Mouse (Mus musculus) mesoderm, embryonic 11.5 days (tissue): ENCODE results near the gene Il4i1.

Source experiments
- DNase-seq: peaks from one replicate; pipeline ENCODE4 v3.0.0-alpha.2; 2012; ENCODE audit warnings: low read depth, low spot score

Gene Il4i1

DNA sequence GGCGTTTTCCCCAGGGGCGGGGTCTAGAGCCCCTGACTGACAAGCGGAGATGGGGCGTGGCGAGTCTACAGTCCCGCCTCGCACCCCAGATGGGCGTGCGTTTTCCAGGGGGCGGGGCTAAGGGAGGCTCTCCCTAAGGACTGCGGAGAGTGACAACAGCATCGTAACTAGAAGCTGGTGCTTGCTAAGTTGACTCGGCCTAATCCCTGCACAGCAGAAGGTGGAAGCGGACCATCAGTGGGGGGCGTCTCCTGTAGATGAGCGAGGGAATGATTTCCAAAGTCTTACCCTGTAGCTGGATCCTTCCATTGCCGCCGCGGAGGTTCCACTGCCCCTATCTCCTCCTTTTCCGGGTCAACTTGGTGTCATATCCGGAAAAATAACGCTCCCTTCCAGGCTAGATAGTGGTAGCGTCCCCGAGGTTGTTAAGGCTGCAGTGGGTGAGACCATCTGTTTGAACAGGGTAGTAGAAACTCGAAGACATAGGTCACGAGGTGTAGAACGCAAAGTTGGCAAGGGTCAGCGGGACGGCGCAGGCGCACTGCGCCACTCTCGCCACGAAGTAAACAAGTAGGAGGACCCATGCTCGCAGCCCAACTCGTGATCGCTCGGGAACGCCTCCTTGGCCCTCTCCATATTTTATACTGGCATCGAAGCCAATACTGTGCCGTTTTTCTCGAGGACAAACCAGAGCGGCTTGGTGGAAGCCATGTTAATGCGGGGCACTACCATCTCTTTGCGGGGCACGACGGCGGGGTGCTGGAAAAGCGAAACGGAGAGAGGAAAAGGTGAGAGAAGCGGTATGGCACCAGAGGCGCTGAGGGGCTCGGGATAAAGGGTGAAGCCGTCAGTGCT lies 32.6 kb downstream of the Il4i1 start, which contains the start of the genes Akt1s1 and Tbc1d17:
TSS of gene Akt1s1 (plus strand) at position 431 of the 855 bp plus-strand sequence.
TSS of gene Tbc1d17 (minus strand) at position 519 of the 855 bp plus-strand sequence.
- DNase-seq = peak; percentile 99

DNA sequence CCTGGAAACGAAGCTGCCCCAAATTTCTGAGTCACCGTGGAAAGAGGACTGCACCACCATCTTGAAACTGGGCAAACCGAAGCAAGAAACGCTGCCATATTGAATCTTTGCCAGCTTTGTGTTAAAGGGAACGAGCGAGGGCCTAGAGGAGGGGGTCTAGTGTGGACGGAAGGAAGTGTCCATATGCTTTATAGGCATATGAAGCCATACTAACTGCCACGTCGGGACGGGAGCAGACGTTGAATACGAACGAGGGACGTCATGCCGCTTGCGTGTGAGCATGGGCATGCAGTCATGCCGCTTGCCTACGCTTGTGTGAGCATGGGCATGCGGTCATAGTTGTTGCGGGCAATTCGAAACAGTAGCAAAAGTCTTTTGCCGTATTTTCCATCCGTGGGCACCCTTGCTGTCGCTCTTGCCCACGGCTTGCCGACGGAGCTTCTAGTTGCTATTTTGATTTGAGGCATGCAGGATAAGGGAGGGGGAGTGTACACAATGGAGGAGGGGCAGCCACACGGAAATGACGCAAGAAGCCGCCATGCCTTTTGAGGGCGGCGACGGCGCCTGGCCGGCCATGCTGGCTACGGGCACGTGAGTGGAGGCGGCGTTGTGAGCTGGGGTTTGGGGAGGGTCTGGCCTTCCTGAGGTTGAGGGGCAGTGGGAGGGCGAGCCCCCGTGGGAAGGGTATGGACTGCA lies 33.4 kb downstream of the Il4i1 start:
- peak; percentile 91 for DNase-seq

DNA sequence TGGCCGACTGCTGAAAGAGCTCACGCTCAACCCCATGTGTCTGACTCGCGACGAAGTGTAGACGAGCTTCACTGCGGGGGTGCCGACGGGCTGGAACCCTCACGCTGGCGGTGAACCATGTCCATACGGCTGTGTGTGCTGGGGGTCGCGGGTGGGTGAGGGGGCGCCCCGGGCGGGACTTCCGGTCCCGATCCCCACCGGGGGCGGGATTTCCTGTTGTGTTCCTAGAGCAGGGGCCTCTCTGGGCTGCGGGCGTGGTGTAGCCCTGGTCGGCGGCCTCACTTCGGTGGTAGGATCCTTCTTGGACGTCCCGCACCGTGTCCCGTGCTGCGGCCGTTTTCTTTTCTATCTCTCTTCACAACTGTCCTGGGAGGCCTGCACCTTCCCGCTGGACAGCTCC lies 34.0 kb downstream of the Il4i1 start:
- DNase-seq = peak; percentile 84

DNA sequence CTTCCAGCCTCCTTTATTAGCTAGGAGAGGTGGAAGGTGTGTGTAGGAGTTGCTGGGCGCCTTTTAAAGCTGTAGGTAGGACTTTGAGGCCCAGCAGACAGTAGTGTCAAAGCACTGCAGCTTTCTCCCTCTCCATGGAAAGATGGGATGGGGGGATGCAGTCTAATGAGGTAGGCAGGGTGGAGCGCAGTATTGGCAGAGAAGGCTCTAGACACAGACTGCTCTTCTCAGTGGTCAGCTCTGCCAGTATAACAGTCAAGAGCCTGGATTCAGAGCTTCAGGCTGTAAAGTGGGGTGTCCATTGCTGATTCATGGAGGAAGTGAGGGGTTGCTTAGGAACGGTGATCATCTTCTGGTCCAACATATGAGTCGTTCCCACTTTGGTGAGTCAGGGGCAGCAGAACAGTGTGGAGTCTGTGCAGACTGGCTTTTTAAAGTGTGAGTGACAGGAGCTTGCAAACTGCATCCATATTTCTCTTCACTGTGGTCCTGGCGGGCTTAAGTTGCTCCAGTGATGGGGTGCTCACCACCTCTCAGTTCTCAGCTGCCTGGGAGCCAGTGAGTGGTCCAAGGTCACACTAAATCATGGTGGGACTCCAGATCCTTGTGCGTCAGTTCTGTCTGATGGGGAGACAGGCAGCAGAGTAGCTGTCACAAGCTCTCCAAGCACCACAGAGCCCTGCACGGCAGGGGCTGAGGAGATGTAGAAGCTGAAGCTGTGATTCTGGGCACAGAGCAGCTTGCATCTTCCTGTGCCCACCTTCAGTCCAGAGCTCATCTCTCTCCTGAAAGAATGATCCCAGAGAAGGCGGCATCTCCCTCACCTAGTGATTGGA lies 34.8 kb downstream of the Il4i1 start:
- DNase-seq = no peak

DNA sequence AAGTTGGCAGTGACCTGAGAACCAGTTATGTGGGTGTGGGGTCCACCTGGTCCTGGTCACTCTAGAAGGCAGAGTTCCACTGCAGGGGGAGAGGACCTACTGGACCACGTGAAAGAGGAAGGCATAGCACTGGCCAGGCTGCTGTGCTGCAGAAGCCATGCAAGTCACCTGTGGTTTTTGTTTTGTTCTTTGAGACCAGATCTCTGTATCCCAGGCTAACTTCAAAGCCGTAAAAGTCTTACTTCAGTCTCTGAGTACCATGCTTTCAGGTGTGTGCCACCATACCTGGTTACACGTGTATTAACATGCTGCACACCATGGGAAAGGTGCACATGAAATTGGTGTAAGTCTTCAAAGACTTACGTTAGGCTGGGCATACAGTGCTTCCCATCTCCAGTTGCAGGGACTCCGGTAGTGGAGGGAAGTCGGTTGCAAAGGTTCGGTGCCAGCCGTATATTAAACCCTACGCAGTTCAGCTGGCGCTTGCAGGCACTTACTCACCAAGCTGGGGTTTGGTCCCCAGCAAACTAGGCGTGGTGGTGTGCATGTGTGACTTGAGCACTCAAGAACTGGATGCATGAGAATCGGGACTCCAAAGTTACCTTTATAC lies 35.5 kb downstream of the Il4i1 start:
- DNase-seq = no peak

DNA sequence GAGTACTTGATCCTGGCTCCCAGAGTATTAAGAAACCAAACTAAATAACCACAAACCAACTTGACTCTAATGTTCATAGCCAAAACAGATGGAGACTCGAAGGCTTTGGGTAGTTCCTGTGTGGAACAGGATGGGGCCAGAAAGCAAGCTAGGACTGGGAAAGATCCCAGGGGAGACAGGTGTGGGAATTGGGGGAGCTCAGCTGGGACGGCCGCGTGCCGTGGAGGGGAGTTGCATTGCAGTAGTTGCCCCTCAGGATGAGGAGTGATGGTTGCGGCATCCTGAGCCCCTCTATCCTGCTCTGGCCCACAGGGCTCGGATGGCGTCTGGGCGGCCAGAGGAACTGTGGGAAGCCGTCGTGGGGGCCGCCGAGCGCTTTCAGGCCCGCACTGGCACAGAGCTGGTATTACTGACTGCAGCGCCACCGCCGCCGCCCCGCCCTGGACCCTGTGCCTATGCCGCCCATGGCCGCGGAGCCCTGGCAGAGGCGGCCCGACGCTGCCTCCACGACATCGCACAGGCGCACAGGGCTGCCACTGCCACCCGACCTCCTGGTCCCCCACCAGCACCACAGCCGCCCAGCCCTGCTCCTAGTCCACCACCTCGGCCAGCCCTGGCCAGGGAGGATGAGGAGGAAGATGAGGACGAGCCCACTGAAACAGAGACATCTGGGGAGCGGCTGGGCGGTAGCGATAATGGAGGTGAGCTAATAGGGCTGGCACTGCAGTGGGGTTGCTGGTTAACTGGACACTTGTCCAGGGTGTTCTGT lies 36.3 kb downstream of the Il4i1 start:
- DNase-seq = no peak

DNA sequence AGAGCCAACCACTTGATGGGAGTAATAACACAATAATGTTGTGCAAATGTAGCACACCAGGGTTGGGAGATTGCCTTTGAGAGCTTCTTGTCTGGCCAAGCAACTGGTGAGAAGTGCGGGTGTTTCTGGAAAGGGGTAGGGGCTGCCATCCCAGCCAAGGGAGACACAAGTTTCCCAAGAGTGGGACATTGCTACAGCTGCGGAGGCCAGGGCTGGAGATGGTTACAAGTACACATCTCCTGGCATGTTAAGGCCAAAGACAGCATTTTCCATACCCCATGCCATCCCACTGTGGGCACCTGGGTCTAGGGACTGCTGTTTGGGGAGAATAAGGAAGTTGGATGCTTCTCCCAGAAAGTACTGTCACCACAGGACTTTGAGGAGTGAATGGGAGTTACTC lies 36.9 kb downstream of the Il4i1 start:
- no peak for DNase-seq

DNA sequence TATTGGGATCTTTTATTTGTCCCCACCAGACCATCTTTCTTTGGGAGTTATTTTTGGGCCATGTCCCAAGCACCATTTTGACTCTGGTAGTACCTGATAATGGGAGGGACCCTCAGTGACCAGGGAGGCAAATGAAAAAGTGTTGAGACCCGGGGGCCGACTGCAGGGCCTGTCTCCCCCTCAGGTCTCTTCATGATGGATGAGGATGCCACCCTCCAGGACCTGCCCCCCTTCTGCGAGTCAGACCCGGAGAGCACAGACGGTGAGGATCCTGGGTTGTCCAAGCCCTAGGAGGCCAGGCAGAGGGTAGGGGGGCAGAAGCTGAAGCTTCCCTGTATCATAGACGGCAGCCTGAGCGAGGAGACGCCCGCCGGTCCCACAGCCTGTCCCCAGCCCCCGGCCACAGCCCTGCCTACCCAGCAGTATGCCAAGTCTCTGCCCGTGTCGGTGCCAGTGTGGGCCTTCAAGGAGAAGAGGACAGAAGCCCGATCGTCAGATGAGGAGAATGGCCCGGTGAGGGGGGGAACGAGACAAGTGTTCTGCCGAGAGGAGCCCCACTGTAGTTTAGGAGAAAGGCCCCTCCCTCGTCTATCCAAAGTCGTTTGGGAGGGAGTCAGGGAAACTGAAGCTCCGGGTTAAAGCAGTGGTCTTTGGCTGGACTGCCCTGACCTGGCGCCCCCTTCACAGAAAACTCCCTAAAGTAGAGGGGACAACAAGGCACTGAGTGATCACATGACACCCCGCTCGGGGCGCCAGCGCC lies 37.6 kb downstream of the Il4i1 start:
- no peak for DNase-seq

DNA sequence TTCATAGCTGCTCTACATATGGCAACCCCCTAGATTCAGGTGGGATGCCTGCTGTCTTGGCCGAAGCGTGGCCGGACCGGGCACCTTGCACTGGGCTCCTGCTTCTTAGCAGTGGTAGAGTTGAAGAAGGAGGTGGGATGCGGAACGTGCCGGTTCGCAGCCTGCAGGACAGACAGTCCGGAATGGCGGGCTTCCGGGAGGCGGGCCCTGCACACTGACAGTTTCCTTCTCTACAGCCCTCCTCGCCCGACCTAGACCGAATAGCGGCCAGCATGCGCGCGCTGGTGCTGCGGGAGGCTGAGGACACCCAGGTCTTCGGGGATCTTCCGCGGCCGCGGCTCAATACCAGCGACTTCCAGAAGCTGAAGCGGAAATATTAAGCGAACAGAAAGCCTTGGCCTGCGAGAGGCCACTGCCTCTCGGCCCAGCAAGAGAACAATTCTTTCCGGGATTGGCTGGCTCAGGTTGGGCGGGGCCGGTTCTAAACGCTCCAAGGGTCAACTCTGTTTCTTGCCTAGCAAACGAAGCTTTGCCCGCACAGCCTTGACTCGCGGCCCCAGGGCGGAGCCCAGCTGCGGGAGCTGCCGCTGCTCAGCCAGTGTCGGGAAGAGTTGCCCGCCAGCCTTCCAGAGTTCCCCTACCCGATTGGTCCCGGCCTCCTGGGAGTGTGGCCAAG lies 38.3 kb downstream of the Il4i1 start:
- DNase-seq = peak; percentile 72

DNA sequence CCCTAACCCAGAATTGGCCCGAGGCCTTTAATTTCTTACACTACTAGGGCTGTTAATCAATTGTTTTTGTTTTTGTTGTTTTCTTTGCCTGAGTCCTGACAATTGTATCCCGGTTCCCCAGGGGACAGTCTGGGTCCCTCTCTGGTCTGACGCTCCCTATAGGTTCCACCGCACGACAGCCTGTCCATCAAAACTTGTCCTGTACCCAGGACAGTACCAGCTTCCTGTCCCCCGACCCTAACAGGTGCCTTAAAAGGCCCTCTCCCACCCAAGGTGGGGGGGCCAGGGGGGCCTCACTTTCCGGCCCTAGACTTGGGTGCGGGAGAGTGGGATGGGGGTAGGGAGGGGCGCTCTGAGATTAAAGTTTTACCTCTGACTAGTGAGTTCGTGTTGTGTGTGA lies 38.8 kb downstream of the Il4i1 start:
- DNase-seq = no peak

DNA sequence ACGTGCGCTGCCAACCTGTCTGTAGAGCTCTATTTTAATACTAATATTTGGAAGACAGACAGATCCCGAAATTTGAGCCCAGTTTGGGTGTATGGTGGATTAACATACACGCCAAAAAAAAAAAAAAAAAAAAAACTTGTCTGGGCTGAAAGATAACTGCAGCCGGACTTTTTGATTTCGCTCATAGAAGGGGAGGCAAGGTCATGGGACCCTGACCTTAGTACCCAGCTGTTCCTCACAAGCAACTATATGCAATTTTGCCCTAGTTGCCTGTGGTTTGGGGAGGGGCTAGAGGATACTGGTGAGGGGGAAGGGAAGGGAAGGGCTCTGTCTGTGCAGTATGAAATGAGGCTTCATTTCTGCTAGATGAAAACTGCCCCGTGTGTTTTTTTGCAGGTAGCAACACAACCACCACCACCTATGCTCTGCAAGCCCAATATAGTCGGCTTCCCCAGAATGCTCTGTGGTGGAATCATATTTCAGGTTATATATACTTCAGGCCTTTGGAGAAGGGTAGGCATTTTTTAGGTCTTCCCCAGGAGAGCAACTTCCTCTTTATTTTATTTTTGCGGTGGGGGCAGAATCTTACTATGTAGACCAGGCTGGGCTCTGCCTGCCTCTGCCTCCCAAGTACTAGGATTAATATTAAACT lies 40.2 kb downstream of the Il4i1 start:
- DNase-seq = no peak

DNA sequence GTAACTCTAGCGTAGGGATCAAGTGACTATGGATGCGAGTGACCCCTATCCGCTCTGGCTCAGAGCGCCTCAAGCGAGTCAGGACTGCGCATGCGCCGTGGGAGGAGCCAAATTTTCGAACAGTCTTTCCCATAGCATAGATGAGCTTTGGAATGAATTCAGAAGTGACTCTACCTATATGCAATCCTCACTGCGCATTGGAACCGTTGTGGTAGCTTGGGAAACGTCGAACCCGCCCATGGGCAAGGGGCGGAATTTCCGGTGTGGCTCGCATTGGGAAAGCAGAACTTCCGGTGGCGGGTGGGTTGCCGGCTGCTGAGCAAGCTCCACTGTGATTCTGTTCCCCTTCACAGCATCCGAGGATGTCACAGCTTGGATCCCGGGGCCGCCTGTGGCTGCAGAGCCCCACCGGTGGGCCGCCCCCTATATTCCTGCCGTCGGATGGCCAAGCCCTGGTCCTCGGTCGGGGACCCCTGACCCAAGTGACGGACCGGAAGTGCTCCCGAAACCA lies 40.9 kb downstream of the Il4i1 start, which contains the start of gene Pnkp:
TSS of gene Pnkp (plus strand) at position 98 of the 511 bp plus-strand sequence.
- peak; percentile 89 for DNase-seq

DNA sequence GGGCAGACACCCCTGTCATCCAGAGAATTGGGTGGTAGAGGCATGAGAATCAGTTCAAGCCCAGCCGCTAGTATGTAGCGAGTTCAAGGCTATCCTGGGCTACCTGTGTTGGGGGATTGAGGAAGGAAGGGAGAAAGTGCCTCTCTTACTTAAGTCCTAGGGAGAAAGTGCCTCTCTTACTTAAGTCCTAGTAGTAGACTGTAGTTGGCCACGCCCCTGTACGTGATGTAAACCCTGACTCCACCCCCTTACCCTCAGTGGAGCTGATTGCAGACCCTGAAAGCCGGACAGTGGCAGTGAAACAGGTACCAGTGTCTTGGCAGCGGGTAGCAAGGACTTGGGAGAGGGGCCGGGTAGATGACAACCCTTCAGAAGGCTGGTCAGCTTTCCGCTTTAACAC lies 41.7 kb downstream of the Il4i1 start:
- DNase-seq = no peak

DNA sequence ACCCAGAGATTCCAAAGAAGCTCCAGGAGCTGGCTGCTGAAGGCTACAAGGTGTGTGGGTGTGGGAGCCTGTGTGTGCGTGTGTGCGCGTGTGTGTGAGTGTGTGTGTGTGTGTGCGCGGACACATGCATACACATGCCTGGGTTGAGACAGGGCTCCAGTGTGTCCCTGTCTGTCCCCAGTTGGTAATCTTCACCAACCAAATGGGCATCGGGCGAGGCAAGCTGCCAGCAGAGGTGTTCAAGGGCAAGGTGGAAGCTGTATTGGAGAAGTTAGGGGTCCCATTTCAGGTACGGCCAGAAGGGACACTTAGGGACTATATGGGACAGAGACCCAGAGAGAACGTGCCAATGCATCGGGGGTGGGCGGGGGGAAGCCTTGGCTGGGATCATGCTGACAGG lies 43.7 kb downstream of the Il4i1 start:
- no peak for DNase-seq

DNA sequence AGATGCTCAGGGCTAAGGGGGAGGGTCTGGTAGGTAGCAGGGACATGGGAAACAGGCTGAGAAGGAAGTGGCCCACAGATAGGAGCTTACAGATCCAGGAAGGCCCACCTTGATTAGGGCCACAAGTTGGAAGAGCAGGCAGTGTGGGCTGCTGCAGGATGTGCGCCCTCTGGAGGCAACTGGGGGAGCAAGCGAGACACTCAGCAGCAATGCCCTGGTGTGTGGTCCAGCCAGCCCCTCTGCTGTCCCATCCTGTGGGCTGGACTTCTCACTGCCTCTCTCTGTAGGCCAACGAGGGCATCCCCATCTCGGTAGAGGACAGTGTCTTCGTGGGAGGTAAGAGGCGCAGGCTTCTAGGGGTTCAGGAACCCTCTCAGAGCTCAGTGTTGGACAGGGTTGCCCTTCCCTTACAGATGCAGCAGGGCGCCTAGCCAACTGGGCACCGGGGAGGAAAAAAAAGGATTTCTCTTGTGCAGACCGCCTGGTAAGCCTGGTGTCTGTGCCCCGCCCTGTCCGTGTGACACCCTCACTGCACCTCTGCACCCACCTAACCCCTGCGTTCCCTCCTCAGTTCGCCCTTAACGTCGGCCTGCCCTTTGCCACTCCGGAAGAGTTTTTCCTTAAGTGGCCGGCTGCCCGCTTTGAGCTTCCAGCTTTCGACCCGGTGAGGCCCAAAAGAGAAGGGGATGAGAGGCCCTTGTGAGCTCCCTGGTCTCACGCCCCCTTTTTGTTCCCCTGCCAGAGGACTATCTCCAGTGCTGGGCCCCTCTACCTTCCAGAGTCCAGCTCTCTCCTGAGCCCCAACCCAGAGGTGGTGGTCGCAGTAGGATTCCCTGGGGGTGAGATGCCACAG lies 44.6 kb downstream of the Il4i1 start:
- peak; percentile 83 for DNase-seq

DNA sequence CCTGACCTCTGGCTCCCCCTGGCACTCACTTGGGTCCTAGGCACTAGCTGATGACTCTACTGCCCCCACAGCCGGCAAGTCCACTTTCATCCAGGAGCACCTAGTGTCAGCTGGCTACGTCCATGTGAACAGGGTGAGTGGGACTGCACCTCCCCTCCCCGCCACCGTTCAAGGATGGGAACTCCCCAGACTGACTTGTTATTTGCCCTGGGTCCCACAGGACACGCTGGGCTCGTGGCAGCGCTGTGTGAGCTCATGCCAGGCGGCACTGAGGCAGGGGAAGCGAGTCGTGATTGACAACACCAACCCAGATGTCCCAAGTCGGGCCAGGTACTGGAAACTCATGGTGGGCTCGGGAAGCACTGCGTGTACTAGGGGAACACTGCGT lies 45.2 kb downstream of the Il4i1 start:
- no peak for DNase-seq

DNA sequence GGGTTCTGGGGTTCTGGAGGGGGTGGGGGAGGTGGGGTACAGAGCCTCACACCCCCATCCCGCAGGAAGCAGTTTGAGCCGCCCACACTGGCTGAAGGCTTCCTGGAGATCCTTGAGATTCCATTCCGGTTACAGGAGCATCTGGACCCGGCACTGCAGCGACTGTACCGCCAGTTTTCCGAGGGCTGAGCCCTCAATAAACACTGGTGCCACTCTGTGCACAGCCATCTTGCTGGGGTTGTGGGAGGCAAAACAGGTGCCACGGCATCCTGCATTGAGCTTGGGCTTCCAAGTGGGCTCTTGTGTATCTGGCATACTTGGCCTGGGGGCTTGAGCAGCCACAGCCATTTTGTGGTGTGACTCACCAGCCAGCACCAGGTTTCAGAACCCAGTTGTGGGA lies 46.2 kb downstream of the Il4i1 start:
- DNase-seq = no peak

DNA sequence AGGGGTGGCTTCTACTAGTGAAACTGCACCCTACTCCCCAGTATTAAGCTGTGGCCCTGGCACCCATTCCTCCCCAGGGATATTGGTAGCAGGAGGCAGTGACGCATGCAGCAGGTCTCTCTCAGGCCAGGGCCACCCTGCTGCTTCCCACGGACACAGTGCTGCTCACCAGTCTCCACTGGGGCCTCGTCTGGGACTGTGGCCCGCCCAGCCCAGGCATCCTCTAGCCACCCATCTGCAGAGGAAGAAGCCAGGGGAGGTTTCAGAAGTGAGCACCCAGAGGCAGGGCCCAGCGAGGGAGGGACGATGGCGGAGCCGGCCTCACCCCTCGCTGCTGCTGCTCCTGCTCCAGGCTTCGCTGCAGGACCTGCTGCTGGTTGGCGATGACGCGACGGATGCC lies 47.0 kb downstream of the Il4i1 start:
- DNase-seq = no peak
